ENCODE assay signal across 8 mouse cellular contexts in genomic region chr19:43674316-43674689, GRCm38 (mm10). TPM values are rescaled to one million over a fixed set of nuclear protein-coding genes. Genes with fewer than 3 reads are reported as not detected.
DNase-seq lines count a peak whose midpoint lies in the region; ATAC-seq and TF ChIP-seq lines count a peak whose summit lies in the region.

No protein-coding gene starts in this region.

- peak overlapping the region; percentile 60 for H3K4me3 ChIP-seq in kidney, adult 2 months (ENCODE audit: insufficient read depth, low read depth, low read length)
- H3K4me3 ChIP-seq in hindbrain, embryonic 14.5 days (replicated peaks; ENCODE audit: low read length), result peak overlapping the region; percentile 97
- peak overlapping the region; percentile 89 for H3K4me3 ChIP-seq in midbrain, embryonic 15.5 days

- H3K27me3 ChIP-seq in kidney, adult 2 months (replicated peaks; ENCODE audit: control insufficient read depth, insufficient read depth, low read length), result no peaks in the 10 kb centered on the region
- no peaks in the 10 kb centered on the region for H3K27me3 ChIP-seq in hindbrain, embryonic 14.5 days (ENCODE audit: control insufficient read depth, insufficient read depth, low read length)
- no peaks in the 10 kb centered on the region for H3K27me3 ChIP-seq in midbrain, embryonic 15.5 days (replicated peaks)

- no peak for TF ChIP-seq POLR2A in kidney, adult 2 months (IDR thresholded peaks at IDR 0.05; ENCODE audit: low read depth, low read length)

- DNase-seq in kidney, adult 2 months, result peak; percentile 55
- DNase-seq in kidney, postnatal 14 days, result no peak
- DNase-seq in A20 (ENCODE audit: low read depth, low spot score) (peak; percentile 60), R1 (ENCODE audit: low read depth, low spot score) (peak; percentile 45)
- DNase-seq in hindbrain, embryonic 14.5 days (ENCODE audit: low spot score), result no peak
- no peak for DNase-seq in ovary, adult 18-20 months (ENCODE audit: low spot score)
- no peak for DNase-seq in gastrocnemius, postnatal 4 days (ENCODE audit: low spot score in 2 of 2)

- no peak overlapping the region for H3K27ac ChIP-seq in kidney, adult 2 months (ENCODE audit: insufficient read depth, low read depth, low read length)
- peak overlapping the region; percentile 83 for H3K27ac ChIP-seq in hindbrain, embryonic 14.5 days
- peak overlapping the region; percentile 81 for H3K27ac ChIP-seq in midbrain, embryonic 15.5 days

- H3K9me3 ChIP-seq in hindbrain, embryonic 14.5 days (ENCODE audit: control insufficient read depth, low read length), result no peaks in the 10 kb centered on the region
- no peaks in the 10 kb centered on the region for H3K9me3 ChIP-seq in midbrain, embryonic 15.5 days

- peak; percentile 3; the same call in 1 of the 2 replicates for ATAC-seq in hindbrain, embryonic 14.5 days (ENCODE audit: low FRiP score)
- peak; percentile 24 for ATAC-seq in midbrain, embryonic 15.5 days (replicated peaks)

- WGBS in kidney, adult 2 months, result under 1% methylated on average over 27 of the region's 29 CpGs
- WGBS in hindbrain, embryonic 14.5 days, result 1% methylated on average over 27 of the region's 29 CpGs
- under 1% methylated on average over 26 of the region's 29 CpGs for WGBS in midbrain, embryonic 15.5 days

- no peaks in the 10 kb centered on the region for H3K36me3 ChIP-seq in kidney, adult 2 months (ENCODE audit: control insufficient read depth, insufficient read depth, low read length)
- no peaks in the 10 kb centered on the region for H3K36me3 ChIP-seq in hindbrain, embryonic 14.5 days (replicated peaks; ENCODE audit: control insufficient read depth, insufficient read depth)
- H3K36me3 ChIP-seq in midbrain, embryonic 15.5 days (replicated peaks), result no peaks in the 10 kb centered on the region

- no peak for TF ChIP-seq CTCF in kidney, adult 2 months (conservative IDR thresholded peaks at IDR 0.05; ENCODE audit: insufficient read depth, insufficient read length, low read depth, low read length)

- H3K4me2 ChIP-seq in hindbrain, embryonic 14.5 days (replicated peaks), result peak overlapping the region; percentile 57
- peak overlapping the region; percentile 77 for H3K4me2 ChIP-seq in midbrain, embryonic 15.5 days

- peak overlapping the region; percentile 87 for H3K9ac ChIP-seq in hindbrain, embryonic 14.5 days
- H3K9ac ChIP-seq in midbrain, embryonic 15.5 days, result peak overlapping the region; percentile 86

- H3K4me1 ChIP-seq in kidney, adult 2 months (ENCODE audit: control insufficient read depth, insufficient read depth, low read length), result peaks cover 8% of the 10 kb centered on the region; the same call in 1 of the 2 replicates
- H3K4me1 ChIP-seq in hindbrain, embryonic 14.5 days (replicated peaks; ENCODE audit: control insufficient read depth, insufficient read depth, low read length), result peaks cover 20% of the 10 kb centered on the region
- peaks cover 26% of the 10 kb centered on the region for H3K4me1 ChIP-seq in midbrain, embryonic 15.5 days

RNA-seq across cellular contexts. Expression of gene Slc25a28, which starts 0.4 kb away (rescaled TPM):
- 83.2 and 93.1 TPM in 2 replicates for polyA plus RNA-seq in kidney, adult 2 months (2012; rRNA removed)
- 14.2 and 14.9 TPM in 2 replicates for polyA plus RNA-seq in hindbrain, embryonic 14.5 days (2014; fragmentation: Nextera tagmentation; extraction: Ambion mirVana)
- 14.4 and 16.7 TPM in 2 replicates for polyA plus RNA-seq in midbrain, embryonic 15.5 days (2015; fragmentation: Nextera tagmentation; extraction: Ambion mirVana)
- 10 to 100 TPM; 20.9 to 24.8 TPM for total RNA-seq in gastrocnemius, postnatal 4 days (2021)

RNA-seq across cellular contexts. Expression of gene Entpd7, which starts 15.2 kb away (rescaled TPM):
- polyA plus RNA-seq in kidney, adult 2 months (2012; rRNA removed), result 6.1 and 6.5 TPM in 2 replicates
- polyA plus RNA-seq in hindbrain, embryonic 14.5 days (2014; fragmentation: Nextera tagmentation; extraction: Ambion mirVana), result 11.9 and 13.0 TPM in 2 replicates
- polyA plus RNA-seq in midbrain, embryonic 15.5 days (2015; fragmentation: Nextera tagmentation; extraction: Ambion mirVana), result 7.8 and 10.4 TPM in 2 replicates
- total RNA-seq in gastrocnemius, postnatal 4 days (2021), result 10 to 100 TPM in 1 of 2 experiments, 1 to 10 TPM in 1; 9.1 to 12.5 TPM

Comparison
In these comparisons a context has a peak if more than half of its experiments do, and no peak if none do; other contexts are left out.
1. DNase-seq: peak in kidney, adult 2 months (single experiment), A20 (single experiment) and R1 (single experiment); none in kidney, postnatal 14 days (single experiment), hindbrain, embryonic 14.5 days (single experiment), ovary, adult 18-20 months (single experiment) and gastrocnemius, postnatal 4 days (0 of 2).
2. Peak in every context shown above with its lines, with median percentiles within 50 percentile points of each other: H3K4me3 ChIP-seq.